Mouse (Mus musculus) bone marrow, adult 2 months (tissue): ENCODE results near the gene Aspdh. TPM values are rescaled to one million over a fixed set of nuclear protein-coding genes. Genes with fewer than 3 reads are reported as not detected.
A peak's percentile ranks its signal among the peaks of the same experiment; 100 is the strongest.

ENCODE experiments used
- H3K27ac ChIP-seq: fragments of 200-500 bp; 2 replicates; pipeline ENCODE4 v1.5.1; 2012; ENCODE audit warnings: low read depth, mild to moderate bottlenecking, control low read depth, inconsistent platforms, low read length; ENCODE audit not compliant: control insufficient read depth, poor library complexity, insufficient read depth
- H3K4me1 ChIP-seq: fragments of 200-500 bp; 2 replicates; pipeline ENCODE4 v1.6.1; 2011; ENCODE audit warnings: low read length; ENCODE audit not compliant: control insufficient read depth, insufficient read depth
- H3K4me3 ChIP-seq: fragments of 200-500 bp; replicated peaks from 2 replicates; pipeline ENCODE3; 2011; ENCODE audit warnings: mild to moderate bottlenecking, low read depth, low read length, control low read depth; ENCODE audit not compliant: control insufficient read depth
- CTCF ChIP-seq: fragments of 200-500 bp; IDR thresholded peaks from 2 replicates; pipeline ENCODE4 v1.5.1; 2011; ENCODE audit warnings: low read length, control low read depth; ENCODE audit not compliant: control insufficient read depth, insufficient read depth
- POLR2A ChIP-seq: fragments of 200-500 bp; IDR thresholded peaks from 2 replicates; pipeline ENCODE4 v1.6.1; 2011; ENCODE audit warnings: low read depth, mild to moderate bottlenecking, control low read depth, low read length, borderline replicate concordance; ENCODE audit not compliant: control insufficient read depth
- WGBS: fragments of 180-500 bp; shearing (Covaris S2); methylation state at CpG from one replicate; pipeline ENCODE4 v1.1.7; 2018; 5-methylcytosine and 5-hydroxymethylcytosine counted together
- polyA plus RNA-seq: library from polyadenylated mRNA; stranded (reverse); fragments of >200 nt; gene quantifications from 2 replicates; pipeline ENCODE4 v1.2.4, GENCODE M21; 2011; ENCODE audit warnings: low replicate concordance; ENCODE audit not compliant: missing spikeins, insufficient read depth, insufficient read length

Aspdh gene
- polyA plus RNA-seq, 1 experiment = not detected

- Histone ChIP-seq H3K27ac (no peak overlapping the region), H3K4me1 (peaks cover 3% of the 10 kb centered on the region), H3K4me3 (no peak overlapping the region)
- TF ChIP-seq POLR2A (no peak), CTCF (no peak)
- WGBS = 90% methylated on average over 7 of the region's 7 CpGs
Observed at GRCm38 (mm10) chr7:44487936-44488335, 22.7 kb downstream of the Aspdh start.

DNA sequence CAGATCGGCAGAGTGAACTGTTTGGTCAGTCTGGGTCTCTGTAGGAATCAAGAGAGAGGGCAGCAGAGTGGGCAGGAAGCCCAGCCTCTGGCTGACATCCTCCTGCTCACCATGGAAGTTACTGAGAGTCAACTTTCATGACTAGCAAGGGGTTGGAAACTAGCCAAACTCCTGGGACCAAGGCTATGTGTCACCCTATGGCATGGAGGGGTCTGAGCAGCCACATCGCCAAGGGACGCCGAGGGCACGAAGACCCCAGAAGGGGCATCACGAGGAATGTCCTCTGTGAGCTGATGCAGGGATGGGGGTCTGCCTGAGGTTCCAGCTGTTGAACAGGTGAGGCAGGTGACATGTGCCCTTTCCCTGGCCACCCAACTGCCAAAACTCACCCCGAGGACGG, 23.4 kb downstream of the Aspdh start:
- Histone ChIP-seq H3K27ac (no peak overlapping the region), H3K4me3 (no peak overlapping the region), H3K4me1 (peaks cover 3% of the 10 kb centered on the region)
- no peak for TF ChIP-seq POLR2A
- no peak for TF ChIP-seq CTCF
- WGBS = 82% methylated on average over 8 of the region's 8 CpGs

- no peaks in the 10 kb centered on the region for H3K4me1 ChIP-seq
- TF ChIP-seq POLR2A (no peak), CTCF (no peak)
- H3K4me3 ChIP-seq = no peak overlapping the region
- 81% methylated on average over 4 of the region's 4 CpGs for whole genome bisulfite sequencing
- no peak overlapping the region for H3K27ac ChIP-seq
Observed at GRCm38 (mm10) chr7:44490281-44490680, 25.1 kb downstream of the Aspdh start.

DNA sequence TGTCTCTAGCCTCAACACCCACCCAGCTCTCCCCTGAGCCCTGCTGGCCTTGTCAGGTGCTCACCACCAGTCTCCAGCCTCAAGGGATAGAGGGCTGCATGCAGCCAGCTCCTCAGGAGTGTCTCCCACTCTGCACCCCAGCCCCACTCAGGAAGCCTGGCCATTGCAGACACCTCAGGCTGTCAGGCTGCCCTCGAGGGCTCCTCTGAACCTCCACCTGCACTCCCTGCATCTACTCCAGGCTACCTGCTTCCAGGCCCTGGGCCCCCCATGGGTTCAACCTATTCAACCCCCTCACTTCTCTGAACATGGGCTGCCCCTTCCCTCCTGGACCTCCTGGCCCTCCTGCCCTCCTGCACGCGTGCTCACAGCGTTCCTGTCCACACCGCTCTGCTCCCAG, 26.2 kb downstream of the Aspdh start:
- Histone ChIP-seq H3K4me1 (no peaks in the 10 kb centered on the region; the same call in 1 of the 2 replicates), H3K4me3 (no peak overlapping the region), H3K27ac (no peak overlapping the region)
- TF ChIP-seq CTCF = no peak
- no peak for TF ChIP-seq POLR2A
- WGBS = 97% methylated on average over 5 of the region's 5 CpGs

DNA sequence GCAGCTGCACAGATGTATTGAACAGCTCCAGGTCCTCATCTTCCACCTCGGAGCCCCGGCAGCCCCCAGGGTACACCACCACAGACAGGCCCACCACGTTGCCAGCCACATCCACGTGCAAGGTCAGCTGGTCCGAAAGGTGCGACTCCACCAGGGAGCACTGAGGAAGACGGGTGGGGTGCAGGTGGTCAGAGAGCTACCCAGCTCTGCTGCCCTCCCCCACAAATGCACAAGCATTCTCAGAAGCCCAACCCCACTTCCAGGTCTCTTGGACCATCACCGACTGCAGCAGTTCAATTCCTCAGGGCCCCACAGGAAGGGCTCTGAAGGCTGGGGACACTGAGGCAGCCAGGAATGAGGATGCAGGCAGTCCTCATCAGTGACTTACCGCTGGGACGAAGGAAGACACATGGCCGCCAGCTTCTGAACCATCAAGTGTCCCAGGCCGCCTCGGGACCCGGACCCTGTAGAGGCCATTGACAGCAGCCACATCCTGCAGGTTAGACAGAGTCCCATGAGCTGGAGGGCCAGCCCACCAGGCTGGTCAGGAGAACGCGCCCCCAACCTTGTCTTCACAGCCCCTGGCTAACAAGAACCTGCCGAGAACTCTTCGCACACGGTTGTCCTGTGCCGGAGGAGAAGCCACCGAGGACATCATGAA, 27.1 kb downstream of the Aspdh start:
- WGBS = 92% methylated on average over 21 of the region's 21 CpGs
- Histone ChIP-seq H3K27ac (no peak overlapping the region), H3K4me3 (no peak overlapping the region), H3K4me1 (no peaks in the 10 kb centered on the region; the same call in 1 of the 2 replicates)
- TF ChIP-seq CTCF (no peak), POLR2A (no peak)

DNA sequence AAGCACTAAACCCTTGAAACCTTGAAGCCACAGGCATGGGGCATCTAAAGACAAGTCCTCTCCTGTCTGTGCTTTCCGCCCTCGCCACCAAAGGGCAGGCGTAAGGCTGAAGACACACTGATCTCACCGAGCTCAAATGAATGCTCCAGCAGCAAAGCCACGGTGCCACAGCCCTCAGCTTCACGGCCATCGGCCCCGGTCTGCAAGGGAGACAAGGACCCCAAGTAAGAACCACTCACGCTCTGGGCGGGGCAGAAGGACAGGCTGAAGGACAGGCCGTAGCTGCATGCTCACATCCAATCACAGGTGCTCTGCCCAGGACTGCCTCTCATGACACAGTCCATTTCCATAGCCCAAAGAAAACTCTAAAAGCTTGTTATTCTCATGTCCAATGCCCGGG, 29.5 kb downstream of the Aspdh start:
- no peak overlapping the region for H3K4me3 ChIP-seq
- no peak overlapping the region for H3K27ac ChIP-seq
- no peak for TF ChIP-seq POLR2A
- no peak for TF ChIP-seq CTCF
- H3K4me1 ChIP-seq = no peaks in the 10 kb centered on the region; the same call in 1 of the 2 replicates
- 92% methylated on average over 12 of the region's 12 CpGs for WGBS

DNA sequence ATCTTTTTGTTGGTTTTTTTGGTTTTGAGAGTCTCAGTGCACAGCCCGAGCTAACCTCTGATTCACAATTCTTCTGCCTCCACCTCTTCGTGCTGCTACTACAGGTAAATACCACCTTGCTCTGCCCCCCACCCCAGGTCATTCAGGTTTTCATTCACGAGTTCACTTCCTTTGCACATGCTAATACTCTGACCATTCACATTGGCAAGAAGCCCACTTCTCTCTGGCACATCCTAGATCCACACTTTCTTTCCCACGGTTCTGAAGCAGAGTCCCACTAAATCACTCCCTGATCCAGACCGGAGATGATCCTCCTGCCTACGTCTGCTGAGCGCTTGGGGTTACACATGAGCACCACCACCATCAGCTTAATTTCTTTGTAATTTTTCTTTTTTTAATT, 29.9 kb downstream of the Aspdh start:
- TF ChIP-seq POLR2A (no peak), CTCF (no peak)
- H3K4me1 ChIP-seq = no peaks in the 10 kb centered on the region; the same call in 1 of the 2 replicates
- H3K4me3 ChIP-seq = no peak overlapping the region
- WGBS = 85% methylated on average over 7 of the region's 7 CpGs
- H3K27ac ChIP-seq = no peak overlapping the region

DNA sequence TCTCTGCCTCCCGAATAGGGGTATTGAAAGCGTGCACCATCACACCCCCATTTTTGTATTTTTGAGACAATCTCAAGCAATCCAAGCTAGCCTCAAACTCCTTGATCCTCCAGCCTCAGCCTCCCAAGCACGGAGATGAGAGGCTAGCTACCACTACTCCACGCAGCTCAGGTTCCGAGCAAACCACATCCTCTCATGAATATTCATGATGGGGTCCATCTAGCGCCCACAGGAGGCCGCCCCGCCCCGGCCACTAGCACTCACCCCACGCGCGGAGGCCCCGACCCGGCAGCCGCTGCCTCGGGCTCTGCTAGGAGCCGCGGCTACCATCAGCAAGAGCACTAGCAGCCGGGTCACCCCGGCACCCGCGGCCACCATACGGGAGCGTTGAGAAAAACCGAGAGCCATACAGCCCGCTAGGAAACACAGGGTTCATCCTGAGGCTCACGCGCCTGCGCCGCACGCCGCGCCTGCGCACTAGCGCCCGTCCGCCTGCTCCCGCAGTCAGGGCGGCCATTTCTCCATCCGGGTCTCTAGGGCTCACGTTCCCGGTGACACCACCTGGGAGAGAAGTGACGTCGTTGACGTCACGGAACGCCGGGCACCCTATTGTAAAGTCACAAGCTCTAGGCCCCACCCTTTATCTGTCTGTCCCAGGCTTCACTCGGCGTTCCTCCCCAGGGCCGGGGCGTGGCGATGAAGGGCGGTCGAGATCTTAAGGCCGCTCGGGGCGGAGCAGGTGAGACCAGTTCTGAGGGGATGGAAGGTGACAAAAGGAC, 31.0 kb downstream of the Aspdh start, which contains the start of the genes Emc10 and Fam71e1:
Gene Emc10, minus strand, starts transcription at position 538 of the 779 bp plus-strand sequence.
Gene Fam71e1, plus strand, starts transcription at position 590 of the 779 bp plus-strand sequence.
- TF ChIP-seq CTCF = no peak
- peak; percentile 52 for TF ChIP-seq POLR2A
- WGBS = under 1% methylated on average over 58 of the region's 58 CpGs
- Histone ChIP-seq H3K4me3 (peak within 1 kb of the TSS; percentile 80), H3K27ac (peak within 1 kb of the TSS; percentile 95), H3K4me1 (no peaks in the 10 kb centered on the region; the same call in 1 of the 2 replicates)

- peak; percentile 13; the same call in 1 of the 2 replicates for TF ChIP-seq CTCF
- TF ChIP-seq POLR2A = no peak
- Histone ChIP-seq H3K27ac (peak overlapping the region; percentile 95), H3K4me3 (peak overlapping the region; percentile 80), H3K4me1 (no peaks in the 10 kb centered on the region; the same call in 1 of the 2 replicates)
- WGBS = 2% methylated on average over 26 of the region's 26 CpGs
Observed at GRCm38 (mm10) chr7:44496771-44497109, 31.5 kb downstream of the Aspdh start.
